Mouse (Mus musculus): ENCODE results near the gene Papss1. TPM values are rescaled to one million over a fixed set of nuclear protein-coding genes. Genes with fewer than 3 reads are reported as not detected.

The Papss1 gene
- polyA plus RNA-seq, 1 experiment from 2014 or later: 130 TPM

DNA sequence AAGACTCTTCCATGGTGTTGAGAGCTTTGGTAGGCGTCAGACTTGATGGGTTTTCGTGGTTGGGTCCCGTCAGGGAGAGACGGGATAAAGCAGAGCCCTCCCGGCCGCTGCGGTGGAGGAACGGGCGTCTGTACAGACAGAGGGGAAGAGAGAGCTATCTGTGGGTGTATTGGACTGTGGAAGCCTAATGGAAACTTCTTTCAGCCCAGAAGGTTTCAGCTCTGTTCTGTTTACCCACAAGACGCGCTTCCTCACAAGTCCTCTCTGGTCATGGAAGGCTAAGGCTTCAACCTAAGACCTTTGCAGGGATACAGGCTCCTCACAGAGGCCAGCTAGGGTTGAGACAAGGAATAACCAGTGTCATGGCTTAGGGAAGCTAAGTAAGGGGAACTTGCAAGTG, 36.2 kb downstream of the Papss1 start:
- no peak overlapping the region for H3K9ac ChIP-seq
- ATAC-seq (ENCODE audit: low FRiP score) (no peak), DNase-seq (ENCODE audit: low spot score) (no peak)
- H3K27me3 ChIP-seq (ENCODE audit: control insufficient read depth, insufficient read depth, low read length): no peaks in the 10 kb centered on the region
- 94% methylated on average over 11 of the region's 11 CpGs for WGBS
- H3K4me1 ChIP-seq (replicated peaks; ENCODE audit: control insufficient read depth, insufficient read depth, low read length): no peaks in the 10 kb centered on the region
- peaks cover 26% of the 10 kb centered on the region for H3K36me3 ChIP-seq (replicated peaks; ENCODE audit: control insufficient read depth, insufficient read depth)
- no peaks in the 10 kb centered on the region for H3K9me3 ChIP-seq (ENCODE audit: control insufficient read depth, low read length)
- no peak overlapping the region for H3K4me2 ChIP-seq (replicated peaks)
- no peak overlapping the region for H3K4me3 ChIP-seq (replicated peaks; ENCODE audit: low read length)
- H3K27ac ChIP-seq: no peak overlapping the region

GRCm38 (mm10) chr3:131601366-131601765, 36.8 kb downstream of the Papss1 start:
- no peak for ATAC-seq (ENCODE audit: low FRiP score)
- H3K4me1 ChIP-seq (replicated peaks; ENCODE audit: control insufficient read depth, insufficient read depth, low read length): no peaks in the 10 kb centered on the region
- no peak overlapping the region for H3K4me3 ChIP-seq (replicated peaks; ENCODE audit: low read length)
- no peak overlapping the region for H3K9ac ChIP-seq
- no peaks in the 10 kb centered on the region for H3K9me3 ChIP-seq (ENCODE audit: control insufficient read depth, low read length)
- H3K27me3 ChIP-seq (ENCODE audit: control insufficient read depth, insufficient read depth, low read length): no peaks in the 10 kb centered on the region
- no peak overlapping the region for H3K4me2 ChIP-seq (replicated peaks)
- 100% methylated on average over 1 of the region's 1 CpGs for WGBS
- DNase-seq (ENCODE audit: low spot score): no peak
- H3K36me3 ChIP-seq (replicated peaks; ENCODE audit: control insufficient read depth, insufficient read depth): peaks cover 31% of the 10 kb centered on the region
- no peak overlapping the region for H3K27ac ChIP-seq

DNA sequence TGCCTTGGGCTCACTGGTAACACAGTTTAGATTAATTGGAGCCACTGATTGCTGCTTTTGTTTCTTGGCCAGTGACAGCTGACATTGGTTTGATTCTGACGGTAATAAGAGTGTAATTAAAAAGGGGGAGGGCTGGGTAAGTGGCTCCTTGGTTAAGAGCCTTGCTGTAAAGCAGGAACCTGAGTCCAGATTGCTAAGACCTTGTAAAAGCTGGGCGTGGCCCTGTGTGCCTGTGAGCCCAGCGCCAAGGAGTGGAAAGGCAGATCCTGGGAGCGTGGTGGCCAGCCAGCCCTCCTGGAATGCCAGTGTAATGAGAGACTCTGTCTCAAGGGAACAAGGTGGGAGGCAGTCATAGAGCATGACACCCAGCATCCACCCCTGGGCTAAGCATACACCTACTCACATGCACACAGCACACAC, 38.4 kb downstream of the Papss1 start:
- ATAC-seq (ENCODE audit: low FRiP score) (no peak), DNase-seq (ENCODE audit: low spot score) (no peak)
- peaks cover 48% of the 10 kb centered on the region for H3K36me3 ChIP-seq (replicated peaks; ENCODE audit: control insufficient read depth, insufficient read depth)

DNA sequence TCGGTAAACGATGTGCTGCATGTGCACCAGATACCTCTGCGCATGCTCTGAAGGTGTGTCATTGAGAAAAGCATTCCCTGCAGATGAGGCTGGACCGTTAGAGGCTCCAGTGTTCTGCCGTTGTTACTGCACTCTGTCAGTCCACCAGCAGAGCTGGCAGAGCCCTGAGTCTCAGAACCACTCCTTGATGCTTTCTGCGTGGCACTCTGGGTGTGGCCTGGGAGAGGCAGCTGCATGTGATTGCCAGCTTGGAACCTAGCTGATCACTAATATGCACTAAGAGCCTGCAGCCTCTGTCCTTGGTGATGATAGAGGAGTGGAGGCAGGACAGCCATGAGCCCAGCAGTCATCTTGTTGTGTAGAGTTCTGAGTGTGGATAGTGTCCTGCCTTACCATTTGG, 43.5 kb downstream of the Papss1 start:
- H3K4me3 ChIP-seq (replicated peaks; ENCODE audit: low read length): no peak overlapping the region
- H3K36me3 ChIP-seq (replicated peaks; ENCODE audit: control insufficient read depth, insufficient read depth): peaks cover 70% of the 10 kb centered on the region
- ATAC-seq (ENCODE audit: low FRiP score): no peak
- H3K4me1 ChIP-seq (replicated peaks; ENCODE audit: control insufficient read depth, insufficient read depth, low read length): no peaks in the 10 kb centered on the region
- no peak overlapping the region for H3K4me2 ChIP-seq (replicated peaks)
- DNase-seq (ENCODE audit: low spot score): no peak
- no peak overlapping the region for H3K9ac ChIP-seq
- H3K27ac ChIP-seq: no peak overlapping the region
- H3K9me3 ChIP-seq (ENCODE audit: control insufficient read depth, low read length): no peaks in the 10 kb centered on the region
- 97% methylated on average over 6 of the region's 6 CpGs for WGBS
- H3K27me3 ChIP-seq (ENCODE audit: control insufficient read depth, insufficient read depth, low read length): no peaks in the 10 kb centered on the region

More for the DNA sequence above, 38.4 kb downstream of the Papss1 start:
- 74% methylated on average over 4 of the region's 4 CpGs for WGBS
- no peak overlapping the region for H3K9ac ChIP-seq
- no peak overlapping the region for H3K27ac ChIP-seq
- no peak overlapping the region for H3K4me2 ChIP-seq (replicated peaks)
- no peak overlapping the region for H3K4me3 ChIP-seq (replicated peaks; ENCODE audit: low read length)
- no peaks in the 10 kb centered on the region for H3K9me3 ChIP-seq (ENCODE audit: control insufficient read depth, low read length)
- no peaks in the 10 kb centered on the region for H3K27me3 ChIP-seq (ENCODE audit: control insufficient read depth, insufficient read depth, low read length)
- no peaks in the 10 kb centered on the region for H3K4me1 ChIP-seq (replicated peaks; ENCODE audit: control insufficient read depth, insufficient read depth, low read length)

- 87% methylated on average over 4 of the region's 4 CpGs for WGBS
- ATAC-seq (ENCODE audit: low FRiP score) (no peak), DNase-seq (ENCODE audit: low spot score) (no peak)
- Histone ChIP-seq H3K4me1 (replicated peaks; ENCODE audit: control insufficient read depth, insufficient read depth, low read length) (no peaks in the 10 kb centered on the region), H3K9ac (no peak overlapping the region), H3K9me3 (ENCODE audit: control insufficient read depth, low read length) (no peaks in the 10 kb centered on the region), H3K27me3 (ENCODE audit: control insufficient read depth, insufficient read depth, low read length) (no peaks in the 10 kb centered on the region), H3K36me3 (replicated peaks; ENCODE audit: control insufficient read depth, insufficient read depth) (peaks cover 82% of the 10 kb centered on the region), H3K4me3 (replicated peaks; ENCODE audit: low read length) (no peak overlapping the region), H3K27ac (no peak overlapping the region), H3K4me2 (replicated peaks) (no peak overlapping the region)
These were observed 45.1 kb downstream of the Papss1 start for GRCm38 (mm10) chr3:131609651-131610050.

GRCm38 (mm10) chr3:131610595-131610994, 46.0 kb downstream of the Papss1 start:
- no peak for ATAC-seq (ENCODE audit: low FRiP score)

DNA sequence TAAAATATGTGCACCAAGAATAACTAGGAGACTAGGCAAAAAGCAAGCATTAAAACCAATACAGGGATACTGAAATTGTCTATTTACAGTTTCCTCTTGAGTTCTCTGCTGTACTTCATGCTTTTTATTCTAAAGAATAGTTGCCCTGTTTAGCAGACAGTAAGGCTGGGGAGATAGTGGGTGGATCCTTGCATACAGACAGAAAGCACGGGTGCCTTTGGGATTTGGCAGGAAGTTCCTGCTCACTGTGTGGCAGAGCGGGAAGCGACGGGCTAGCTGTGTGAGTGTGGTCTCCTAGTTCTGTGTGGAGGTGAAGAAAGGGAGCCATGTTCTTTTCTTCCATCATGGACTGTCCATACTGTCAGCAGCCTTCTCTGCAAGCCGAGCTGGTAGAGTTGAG, 48.3 kb downstream of the Papss1 start:
- no peak for DNase-seq (ENCODE audit: low spot score)
- no peaks in the 10 kb centered on the region for H3K9me3 ChIP-seq (ENCODE audit: control insufficient read depth, low read length)
- H3K4me1 ChIP-seq (replicated peaks; ENCODE audit: control insufficient read depth, insufficient read depth, low read length): no peaks in the 10 kb centered on the region
- WGBS: 92% methylated on average over 5 of the region's 5 CpGs
- H3K27me3 ChIP-seq (ENCODE audit: control insufficient read depth, insufficient read depth, low read length): no peaks in the 10 kb centered on the region
- no peak overlapping the region for H3K4me3 ChIP-seq (replicated peaks; ENCODE audit: low read length)
- no peak for ATAC-seq (ENCODE audit: low FRiP score)
- H3K9ac ChIP-seq: no peak overlapping the region
- H3K36me3 ChIP-seq (replicated peaks; ENCODE audit: control insufficient read depth, insufficient read depth): peaks cover 71% of the 10 kb centered on the region
- no peak overlapping the region for H3K27ac ChIP-seq
- no peak overlapping the region for H3K4me2 ChIP-seq (replicated peaks)

More at GRCm38 (mm10) chr3:131610595-131610994, 46.0 kb downstream of the Papss1 start:
- H3K36me3 ChIP-seq (replicated peaks; ENCODE audit: control insufficient read depth, insufficient read depth): peaks cover 85% of the 10 kb centered on the region
- WGBS: 88% methylated on average over 6 of the region's 6 CpGs
- no peak overlapping the region for H3K4me2 ChIP-seq (replicated peaks)
- H3K9ac ChIP-seq: no peak overlapping the region
- DNase-seq (ENCODE audit: low spot score): no peak
- no peaks in the 10 kb centered on the region for H3K9me3 ChIP-seq (ENCODE audit: control insufficient read depth, low read length)
- H3K27me3 ChIP-seq (ENCODE audit: control insufficient read depth, insufficient read depth, low read length): no peaks in the 10 kb centered on the region
- H3K27ac ChIP-seq: no peak overlapping the region
- H3K4me1 ChIP-seq (replicated peaks; ENCODE audit: control insufficient read depth, insufficient read depth, low read length): no peaks in the 10 kb centered on the region
- no peak overlapping the region for H3K4me3 ChIP-seq (replicated peaks; ENCODE audit: low read length)

GRCm38 (mm10) chr3:131614056-131614455, 49.5 kb downstream of the Papss1 start:
- Histone ChIP-seq H3K4me1 (replicated peaks; ENCODE audit: control insufficient read depth, insufficient read depth, low read length) (no peaks in the 10 kb centered on the region), H3K4me2 (replicated peaks) (no peak overlapping the region), H3K27ac (no peak overlapping the region), H3K4me3 (replicated peaks; ENCODE audit: low read length) (no peak overlapping the region), H3K9ac (no peak overlapping the region), H3K9me3 (ENCODE audit: control insufficient read depth, low read length) (no peaks in the 10 kb centered on the region), H3K36me3 (replicated peaks; ENCODE audit: control insufficient read depth, insufficient read depth) (peaks cover 74% of the 10 kb centered on the region), H3K27me3 (ENCODE audit: control insufficient read depth, insufficient read depth, low read length) (no peaks in the 10 kb centered on the region)
- DNase-seq (ENCODE audit: low spot score) (no peak), ATAC-seq (ENCODE audit: low FRiP score) (no peak)
- 74% methylated on average over 8 of the region's 8 CpGs for WGBS

GRCm38 (mm10) chr3:131618580-131619338, 54.2 kb downstream of the Papss1 start:
- Histone ChIP-seq H3K4me1 (replicated peaks; ENCODE audit: control insufficient read depth, insufficient read depth, low read length) (no peaks in the 10 kb centered on the region), H3K9ac (no peak overlapping the region), H3K27me3 (ENCODE audit: control insufficient read depth, insufficient read depth, low read length) (no peaks in the 10 kb centered on the region), H3K4me2 (replicated peaks) (no peak overlapping the region), H3K36me3 (replicated peaks; ENCODE audit: control insufficient read depth, insufficient read depth) (peaks cover 45% of the 10 kb centered on the region), H3K4me3 (replicated peaks; ENCODE audit: low read length) (no peak overlapping the region), H3K9me3 (ENCODE audit: control insufficient read depth, low read length) (no peaks in the 10 kb centered on the region), H3K27ac (no peak overlapping the region)
- WGBS: 86% methylated on average over 18 of the region's 18 CpGs
- no peak for DNase-seq (ENCODE audit: low spot score)
- no peak for ATAC-seq (ENCODE audit: low FRiP score)

- DNase-seq (ENCODE audit: low spot score) (no peak), ATAC-seq (ENCODE audit: low FRiP score) (no peak)
- Histone ChIP-seq H3K9me3 (ENCODE audit: control insufficient read depth, low read length) (no peaks in the 10 kb centered on the region), H3K9ac (no peak overlapping the region), H3K4me2 (replicated peaks) (no peak overlapping the region), H3K27ac (no peak overlapping the region), H3K27me3 (ENCODE audit: control insufficient read depth, insufficient read depth, low read length) (no peaks in the 10 kb centered on the region), H3K4me1 (replicated peaks; ENCODE audit: control insufficient read depth, insufficient read depth, low read length) (no peaks in the 10 kb centered on the region), H3K4me3 (replicated peaks; ENCODE audit: low read length) (no peak overlapping the region), H3K36me3 (replicated peaks; ENCODE audit: control insufficient read depth, insufficient read depth) (peaks cover 44% of the 10 kb centered on the region)
- 92% methylated on average over 1 of the region's 1 CpGs for whole genome bisulfite sequencing
These were observed 58.6 kb downstream of the Papss1 start for GRCm38 (mm10) chr3:131623208-131623607.
